Mouse (Mus musculus): Measurements from ENCODE around the gene Ap4b1. TPM values are rescaled to one million over a fixed set of nuclear protein-coding genes. Genes with fewer than 3 reads are reported as not detected.

Gene Ap4b1
- total and polyA plus RNA-seq, 2 experiments, result 10.7 to 23.4 TPM

DNA sequence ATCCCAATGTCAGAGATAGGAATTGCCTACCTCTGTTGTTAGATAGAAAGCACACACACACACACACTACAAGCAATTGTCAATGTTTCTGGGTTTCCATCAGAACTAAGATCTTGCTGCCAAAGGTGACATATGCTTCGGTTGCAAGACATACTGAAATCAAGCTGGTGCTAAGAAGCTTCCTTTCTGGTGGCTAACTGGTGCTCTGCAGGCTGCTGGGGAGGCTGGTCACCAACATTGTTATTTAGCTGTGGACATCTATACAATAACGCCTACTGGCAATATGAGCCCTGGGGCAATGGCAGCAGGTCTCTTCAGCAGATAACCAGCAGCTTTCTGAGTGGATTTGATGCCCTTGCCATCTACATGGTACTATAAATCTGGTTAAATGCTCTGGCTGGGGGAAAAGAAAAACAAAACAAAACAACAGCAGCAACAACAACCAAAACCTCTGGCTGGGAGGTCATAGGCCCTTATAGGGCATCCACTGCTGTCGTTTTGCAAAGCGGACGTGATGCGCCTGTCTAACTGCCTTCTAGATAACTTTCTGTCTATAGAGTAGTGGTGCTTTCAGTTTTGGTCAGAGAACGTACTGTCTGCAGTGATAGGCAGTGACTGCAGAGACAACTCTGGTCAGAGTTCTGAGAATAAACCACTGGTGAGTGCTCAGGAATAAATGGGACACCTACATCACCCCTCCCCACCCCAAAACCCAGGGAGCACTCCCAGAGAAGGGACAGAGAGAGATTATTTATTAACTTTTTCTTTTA lies 47.9 kb downstream of the Ap4b1 start:
- Histone ChIP-seq H3K79me2 (ENCODE audit: control insufficient read depth, insufficient read depth, low read length) (no peaks in the 10 kb centered on the region), H3K27ac (replicated peaks; ENCODE audit: insufficient read depth, low read depth, low read length) (peak overlapping the region; percentile 51; the same call in 1 of the 2 replicates), H3K9ac (ENCODE audit: low read depth, low read length) (no peak overlapping the region), H3K4me3 (ENCODE audit: insufficient read depth, low read depth, low read length) (no peak overlapping the region), H3K4me1 (ENCODE audit: control insufficient read depth, insufficient read depth, low read length) (no peaks in the 10 kb centered on the region), H3K27me3 (ENCODE audit: control insufficient read depth, insufficient read depth, low read length) (no peaks in the 10 kb centered on the region), H3K36me3 (ENCODE audit: control insufficient read depth, insufficient read depth, low read length) (no peaks in the 10 kb centered on the region)
- DNase-seq (ENCODE audit: extremely low read depth, low read depth, low spot score), result peak; percentile 13
- TF ChIP-seq CTCF (IDR thresholded peaks at IDR 0.05; ENCODE audit: low read depth, low read length) (no peak), POLR2A (IDR thresholded peaks at IDR 0.05; ENCODE audit: extremely low read depth, insufficient read depth, low read length) (no peak)
- 85% methylated on average over 7 of the region's 7 CpGs for WGBS

DNA sequence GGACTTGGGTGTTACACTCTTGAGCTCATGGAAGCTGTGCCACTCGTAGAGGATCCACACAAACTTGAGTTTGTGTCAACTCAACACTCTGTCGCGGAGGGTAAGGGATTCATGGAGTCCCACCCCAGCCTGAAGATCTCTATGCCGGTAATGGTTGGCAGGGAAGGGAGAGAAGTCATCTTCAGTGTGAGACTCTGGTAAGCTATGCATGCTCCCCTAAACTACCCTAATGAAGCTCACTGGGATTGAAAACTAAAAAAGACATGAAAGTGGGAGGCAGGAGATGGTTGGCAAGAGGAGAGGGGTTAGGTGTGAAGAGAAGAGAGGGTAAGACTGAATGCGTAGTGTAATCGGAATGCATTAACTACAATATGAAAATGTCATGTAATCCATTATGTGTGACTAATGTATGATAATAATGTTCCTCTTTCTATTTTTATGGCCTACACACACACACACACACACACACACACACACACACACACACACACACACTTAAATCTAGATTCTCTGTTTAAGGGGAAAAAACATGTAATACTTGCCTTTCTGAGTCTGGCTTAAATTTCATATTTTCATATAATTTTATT lies 48.8 kb downstream of the Ap4b1 start:
- Histone ChIP-seq H3K36me3 (ENCODE audit: control insufficient read depth, insufficient read depth, low read length) (no peaks in the 10 kb centered on the region), H3K9ac (ENCODE audit: low read depth, low read length) (peak overlapping the region; percentile 21; the same call in 1 of the 2 replicates), H3K27me3 (ENCODE audit: control insufficient read depth, insufficient read depth, low read length) (no peaks in the 10 kb centered on the region), H3K79me2 (ENCODE audit: control insufficient read depth, insufficient read depth, low read length) (no peaks in the 10 kb centered on the region), H3K27ac (replicated peaks; ENCODE audit: insufficient read depth, low read depth, low read length) (peak overlapping the region; percentile 51), H3K4me3 (ENCODE audit: insufficient read depth, low read depth, low read length) (no peak overlapping the region), H3K4me1 (ENCODE audit: control insufficient read depth, insufficient read depth, low read length) (no peaks in the 10 kb centered on the region)
- WGBS, result 85% methylated on average over 6 of the region's 6 CpGs
- TF ChIP-seq POLR2A (IDR thresholded peaks at IDR 0.05; ENCODE audit: extremely low read depth, insufficient read depth, low read length) (no peak), CTCF (IDR thresholded peaks at IDR 0.05; ENCODE audit: low read depth, low read length) (no peak)
- no peak for DNase-seq (ENCODE audit: extremely low read depth, low read depth, low spot score)

DNA sequence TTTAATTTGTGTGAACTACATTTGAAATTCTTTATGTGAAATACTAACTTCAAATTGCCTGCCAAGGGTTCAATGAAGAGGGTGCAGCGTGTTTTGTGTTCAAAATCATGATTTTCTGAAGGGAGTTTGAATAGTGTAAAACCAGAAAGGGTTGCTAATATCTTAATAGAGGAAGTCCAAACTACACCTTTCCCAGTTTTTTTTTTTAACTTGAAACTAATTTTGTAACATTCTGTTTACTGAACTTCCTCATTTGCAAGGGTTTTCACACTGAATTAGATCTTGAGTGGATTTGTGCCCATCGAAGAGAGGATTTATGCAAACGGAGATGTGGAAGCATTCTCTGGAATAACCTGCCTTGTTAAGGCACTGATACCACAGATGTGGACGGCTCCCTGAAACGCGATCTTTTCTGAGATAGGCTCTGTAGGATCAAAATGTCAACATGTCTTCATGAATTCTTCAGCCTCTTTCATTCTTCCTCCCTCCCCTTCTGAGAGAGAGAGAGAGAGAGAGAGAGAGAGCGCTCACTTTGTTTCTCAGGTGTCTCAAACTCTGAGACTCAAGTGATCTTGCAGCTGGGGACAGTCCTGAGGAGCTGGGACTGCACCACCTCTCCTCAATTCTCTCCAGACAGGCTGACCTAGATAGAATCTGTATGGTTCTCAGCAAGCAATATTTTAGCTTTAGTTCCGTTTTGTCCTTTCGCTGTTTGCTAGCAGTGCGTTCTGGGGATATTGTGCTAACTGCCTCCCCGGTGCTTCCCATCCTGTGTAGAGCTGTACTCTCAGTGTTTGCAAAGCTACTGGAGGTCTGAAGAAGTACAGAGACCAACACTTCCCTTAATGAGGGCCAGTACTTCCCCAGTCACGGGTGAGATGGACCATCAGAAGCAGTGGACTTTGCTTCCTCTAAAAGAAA lies 49.8 kb downstream of the Ap4b1 start, which contains the start of gene Ptpn22:
Ptpn22 (plus strand) TSS at position 915 of the 921 bp plus-strand sequence.
- no peak for TF ChIP-seq POLR2A (IDR thresholded peaks at IDR 0.05; ENCODE audit: extremely low read depth, insufficient read depth, low read length)
- TF ChIP-seq CTCF (IDR thresholded peaks at IDR 0.05; ENCODE audit: low read depth, low read length), result no peak
- peak; percentile 45 for DNase-seq (ENCODE audit: extremely low read depth, low read depth, low spot score)
- no peaks in the 10 kb centered on the region for H3K79me2 ChIP-seq (ENCODE audit: control insufficient read depth, insufficient read depth, low read length)
- H3K4me3 ChIP-seq (ENCODE audit: insufficient read depth, low read depth, low read length), result no peak within 1 kb of the TSS; the same call in 1 of the 2 replicates
- H3K27me3 ChIP-seq (ENCODE audit: control insufficient read depth, insufficient read depth, low read length), result no peaks in the 10 kb centered on the region
- no peak within 1 kb of the TSS for H3K9ac ChIP-seq (ENCODE audit: low read depth, low read length)
- H3K36me3 ChIP-seq (ENCODE audit: control insufficient read depth, insufficient read depth, low read length), result no peaks in the 10 kb centered on the region
- H3K4me1 ChIP-seq (ENCODE audit: control insufficient read depth, insufficient read depth, low read length), result no peaks in the 10 kb centered on the region
- WGBS, result 64% methylated on average over 12 of the region's 12 CpGs
- peak within 1 kb of the TSS; percentile 51 for H3K27ac ChIP-seq (replicated peaks; ENCODE audit: insufficient read depth, low read depth, low read length)

DNA sequence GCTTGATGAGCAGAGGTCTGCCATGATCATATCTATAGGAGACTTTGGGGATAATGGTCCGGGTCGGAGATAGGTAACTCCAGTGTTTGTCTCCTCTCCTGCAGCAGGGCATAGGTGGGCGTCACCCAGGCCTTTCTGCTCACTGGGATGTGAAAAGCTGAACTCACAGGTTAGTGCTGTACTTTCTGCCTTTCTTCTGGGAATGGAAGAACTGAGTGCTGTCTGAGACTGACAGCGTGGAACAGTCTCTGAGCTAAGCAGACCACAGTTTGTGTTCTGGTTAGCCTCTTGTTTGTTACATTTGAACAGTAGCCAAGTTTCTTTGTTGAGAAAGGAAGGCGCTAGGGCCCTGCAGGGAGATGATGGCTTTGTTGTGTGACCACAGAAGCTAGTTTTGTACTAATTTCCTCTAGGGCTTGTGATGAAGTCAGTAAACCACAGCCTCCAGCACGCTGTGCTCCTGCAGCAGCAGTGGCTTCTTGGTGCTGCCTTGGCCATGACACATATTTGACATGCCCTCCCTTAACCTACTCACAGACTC lies 50.6 kb downstream of the Ap4b1 start:
- no peaks in the 10 kb centered on the region for H3K79me2 ChIP-seq (ENCODE audit: control insufficient read depth, insufficient read depth, low read length)
- 78% methylated on average over 6 of the region's 6 CpGs for WGBS
- no peaks in the 10 kb centered on the region for H3K27me3 ChIP-seq (ENCODE audit: control insufficient read depth, insufficient read depth, low read length)
- no peak overlapping the region for H3K9ac ChIP-seq (ENCODE audit: low read depth, low read length)
- H3K4me1 ChIP-seq (ENCODE audit: control insufficient read depth, insufficient read depth, low read length), result peaks cover 2% of the 10 kb centered on the region; the same call in 1 of the 2 replicates
- H3K36me3 ChIP-seq (ENCODE audit: control insufficient read depth, insufficient read depth, low read length), result no peaks in the 10 kb centered on the region
- no peak overlapping the region for H3K4me3 ChIP-seq (ENCODE audit: insufficient read depth, low read depth, low read length)
- peak; percentile 48 for DNase-seq (ENCODE audit: extremely low read depth, low read depth, low spot score)
- peak overlapping the region; percentile 30; the same call in 1 of the 2 replicates for H3K27ac ChIP-seq (replicated peaks; ENCODE audit: insufficient read depth, low read depth, low read length)
- TF ChIP-seq POLR2A (IDR thresholded peaks at IDR 0.05; ENCODE audit: extremely low read depth, insufficient read depth, low read length) (no peak), CTCF (IDR thresholded peaks at IDR 0.05; ENCODE audit: low read depth, low read length) (no peak)

DNA sequence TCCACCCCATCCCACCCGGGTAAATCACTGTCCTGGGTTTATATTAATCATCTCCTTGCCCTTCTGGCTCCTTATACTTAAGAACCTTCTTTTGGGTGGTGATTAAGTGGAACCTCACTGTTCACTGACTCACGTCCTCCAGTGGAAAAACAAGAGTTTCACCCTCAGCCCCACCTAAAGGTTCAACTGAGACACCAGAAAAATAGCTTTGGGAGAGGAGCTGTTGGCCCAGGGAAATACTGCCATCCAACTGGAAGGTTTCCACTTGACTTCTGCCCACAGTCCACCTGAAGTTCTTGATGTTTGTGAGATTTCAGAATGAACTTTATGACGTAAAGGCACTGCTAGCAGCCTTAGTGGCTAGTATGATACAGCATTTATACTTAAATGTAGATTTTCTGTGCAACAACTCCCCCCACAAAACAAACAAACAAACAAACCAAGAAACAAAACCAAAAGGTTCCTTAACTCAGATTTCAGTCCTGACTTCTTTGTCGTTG lies 53.5 kb downstream of the Ap4b1 start:
- no peaks in the 10 kb centered on the region for H3K27me3 ChIP-seq (ENCODE audit: control insufficient read depth, insufficient read depth, low read length)
- no peak overlapping the region for H3K27ac ChIP-seq (replicated peaks; ENCODE audit: insufficient read depth, low read depth, low read length)
- peak; percentile 70 for DNase-seq (ENCODE audit: extremely low read depth, low read depth, low spot score)
- peaks cover 2% of the 10 kb centered on the region; the same call in 1 of the 2 replicates for H3K4me1 ChIP-seq (ENCODE audit: control insufficient read depth, insufficient read depth, low read length)
- TF ChIP-seq POLR2A (IDR thresholded peaks at IDR 0.05; ENCODE audit: extremely low read depth, insufficient read depth, low read length) (no peak), CTCF (IDR thresholded peaks at IDR 0.05; ENCODE audit: low read depth, low read length) (no peak)
- H3K36me3 ChIP-seq (ENCODE audit: control insufficient read depth, insufficient read depth, low read length), result no peaks in the 10 kb centered on the region
- no peaks in the 10 kb centered on the region for H3K79me2 ChIP-seq (ENCODE audit: control insufficient read depth, insufficient read depth, low read length)
- no peak overlapping the region for H3K9ac ChIP-seq (ENCODE audit: low read depth, low read length)
- no peak overlapping the region for H3K4me3 ChIP-seq (ENCODE audit: insufficient read depth, low read depth, low read length)
- 77% methylated on average over 4 of the region's 4 CpGs for WGBS

All from liver, adult 2 months (tissue).